Mouse (Mus musculus): Measurements from ENCODE around the gene Med13l. TPM values are rescaled to one million over a fixed set of nuclear protein-coding genes. Genes with fewer than 3 reads are reported as not detected.

The Med13l gene
- polyA plus RNA-seq, 1 experiment = 9.5 TPM

- WGBS = 87% methylated on average over 10 of the region's 10 CpGs
- DNase-seq (ENCODE audit: low read depth, low spot score) = no peak
These were observed 186.5 kb downstream of the Med13l start for GRCm38 (mm10) chr5:118747026-118747425.

GRCm38 (mm10) chr5:118751446-118752179 lies 191.1 kb downstream of the Med13l start:
- no peak for DNase-seq (ENCODE audit: low read depth, low spot score)
- WGBS = 69% methylated on average over 13 of the region's 13 CpGs

- WGBS = 79% methylated on average over 3 of the region's 3 CpGs
- DNase-seq (ENCODE audit: low read depth, low spot score) = no peak
These were observed 192.4 kb downstream of the Med13l start for GRCm38 (mm10) chr5:118752868-118753267.

- 67% methylated on average over 10 of the region's 10 CpGs for WGBS
These were observed 193.1 kb downstream of the Med13l start for GRCm38 (mm10) chr5:118753471-118754044.

GRCm38 (mm10) chr5:118754191-118754759 lies 193.8 kb downstream of the Med13l start:
- no peak for DNase-seq (ENCODE audit: low read depth, low spot score)
- 91% methylated on average over 4 of the region's 4 CpGs for WGBS

More at GRCm38 (mm10) chr5:118753471-118754044, 193.1 kb downstream of the Med13l start:
- no peak for DNase-seq (ENCODE audit: low read depth, low spot score)

- no peak for DNase-seq (ENCODE audit: low read depth, low spot score)
- WGBS = 52% methylated on average over 2 of the region's 2 CpGs
These were observed 195.6 kb downstream of the Med13l start for GRCm38 (mm10) chr5:118756078-118756477.

- no peak for DNase-seq (ENCODE audit: low read depth, low spot score)
- WGBS = 72% methylated on average over 17 of the region's 17 CpGs
These were observed 197.2 kb downstream of the Med13l start for GRCm38 (mm10) chr5:118757396-118758301.

- 90% methylated on average over 10 of the region's 10 CpGs for WGBS
- DNase-seq (ENCODE audit: low read depth, low spot score) = no peak
These were observed 200.5 kb downstream of the Med13l start for GRCm38 (mm10) chr5:118760986-118761385.

- WGBS = 82% methylated on average over 18 of the region's 18 CpGs
These were observed 202.2 kb downstream of the Med13l start for GRCm38 (mm10) chr5:118762499-118763185.

GRCm38 (mm10) chr5:118763353-118763752 lies 202.9 kb downstream of the Med13l start:
- 74% methylated on average over 5 of the region's 5 CpGs for WGBS
- no peak for DNase-seq (ENCODE audit: low read depth, low spot score)

More at GRCm38 (mm10) chr5:118762499-118763185, 202.2 kb downstream of the Med13l start:
- no peak for DNase-seq (ENCODE audit: low read depth, low spot score)

GRCm38 (mm10) chr5:118769143-118769542 lies 208.7 kb downstream of the Med13l start:
- 39% methylated on average over 6 of the region's 6 CpGs for WGBS

GRCm38 (mm10) chr5:118773866-118774265 lies 213.4 kb downstream of the Med13l start:
- no peak for DNase-seq (ENCODE audit: low read depth, low spot score)
- 38% methylated on average over 3 of the region's 3 CpGs for WGBS

More at GRCm38 (mm10) chr5:118769143-118769542, 208.7 kb downstream of the Med13l start:
- DNase-seq (ENCODE audit: low read depth, low spot score) = no peak

GRCm38 (mm10) chr5:118776396-118776795 lies 215.9 kb downstream of the Med13l start:
- DNase-seq (ENCODE audit: low read depth, low spot score) = no peak
- WGBS = 49% methylated on average over 6 of the region's 6 CpGs

- 13% methylated on average over 17 of the region's 17 CpGs for WGBS
- peak; percentile 19 for DNase-seq (ENCODE audit: low read depth, low spot score)
These were observed 221.1 kb downstream of the Med13l start for GRCm38 (mm10) chr5:118781598-118781997.

- WGBS = 82% methylated on average over 3 of the region's 3 CpGs
- DNase-seq (ENCODE audit: low read depth, low spot score) = no peak
These were observed 221.7 kb downstream of the Med13l start for GRCm38 (mm10) chr5:118782139-118782538.

- WGBS = 88% methylated on average over 11 of the region's 11 CpGs
- no peak for DNase-seq (ENCODE audit: low read depth, low spot score)
These were observed 228.7 kb downstream of the Med13l start for GRCm38 (mm10) chr5:118789226-118789625.

GRCm38 (mm10) chr5:118789776-118790175 lies 229.3 kb downstream of the Med13l start:
- DNase-seq (ENCODE audit: low read depth, low spot score) = no peak
- WGBS = 76% methylated on average over 9 of the region's 9 CpGs

GRCm38 (mm10) chr5:118797811-118798210 lies 237.3 kb downstream of the Med13l start:
- no peak for DNase-seq (ENCODE audit: low read depth, low spot score)
- WGBS = 93% methylated on average over 11 of the region's 11 CpGs

GRCm38 (mm10) chr5:118801592-118801991 lies 241.1 kb downstream of the Med13l start:
- WGBS = 21% methylated on average over 5 of the region's 5 CpGs
- DNase-seq (ENCODE audit: low read depth, low spot score) = no peak

Data from large intestine, adult 2 months (tissue).